8 mouse cellular contexts compared by ENCODE assay signal in the genomic region with DNA sequence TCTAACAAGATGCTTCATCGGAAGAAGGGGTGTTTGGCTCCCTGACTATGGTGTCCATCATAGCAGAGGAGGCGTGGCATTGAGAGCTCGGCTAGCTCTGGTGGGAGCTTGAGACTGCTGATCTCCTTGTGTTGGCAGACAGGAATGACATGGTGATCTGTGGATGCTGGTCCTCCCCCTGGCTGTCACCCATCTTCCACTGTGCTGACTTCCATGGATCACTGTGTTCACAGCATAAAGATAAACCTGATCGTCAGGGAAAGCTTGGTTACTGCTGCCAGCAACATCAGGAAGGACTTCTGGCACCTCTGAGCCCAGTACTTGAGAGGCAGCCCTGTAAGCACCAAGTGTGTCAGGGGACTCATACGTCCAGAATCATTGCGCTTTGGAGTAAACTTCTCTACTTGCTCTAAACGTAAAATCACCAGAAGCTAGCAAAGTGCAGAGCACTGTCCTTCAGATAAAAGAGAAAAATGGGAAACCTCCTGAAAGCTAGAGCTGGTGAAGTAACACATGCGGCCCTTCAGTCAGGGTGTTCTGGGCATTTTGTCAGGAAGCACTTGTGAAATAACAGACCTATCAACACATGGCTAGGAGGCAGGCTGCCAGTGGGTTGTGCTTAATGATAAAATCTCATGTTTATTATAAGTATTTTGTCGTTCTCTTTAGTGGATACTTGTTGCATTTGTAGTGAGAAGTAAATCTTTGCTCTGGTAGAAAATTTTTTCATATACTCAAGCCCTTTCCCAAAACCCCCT. TPM values are rescaled to one million over a fixed set of nuclear protein-coding genes. Genes with fewer than 3 reads are reported as not detected.
DNase-seq lines count a peak whose midpoint lies in the region; TF ChIP-seq lines count a peak whose summit lies in the region.
"Had no signal": no experiment of that assay in that cellular context is flagged by ENCODE, and none has a peak within 500 bp of the region (broad histone marks: within the 10 kb centered on the region; RNA-seq: fewer than 3 reads in every experiment).

No protein-coding gene starts in this region.

- no peak overlapping the region for H3K4me3 ChIP-seq in testis, adult 2 months (ENCODE audit: control insufficient read depth, low read depth, low read length)
- H3K4me3 ChIP-seq: midbrain, embryonic 15.5 days had no signal

- no peak overlapping the region for H3K27ac ChIP-seq in testis, adult 2 months (ENCODE audit: control insufficient read depth, insufficient read depth, low read depth, low read length)
- H3K27ac ChIP-seq: midbrain, embryonic 15.5 days had no signal

- no peaks in the 10 kb centered on the region for H3K4me1 ChIP-seq in testis, adult 2 months (ENCODE audit: control insufficient read depth, insufficient read depth, low read length)
- H3K4me1 ChIP-seq: midbrain, embryonic 15.5 days had no signal

- intact Hi-C loops in left cerebral cortex, postnatal 4 days (cut with DNase I): no loop called here

- H3K36me3 ChIP-seq in testis, adult 2 months (ENCODE audit: control insufficient read depth, insufficient read depth, low read length): peaks cover 6% of the 10 kb centered on the region

- DNase-seq in testis, postnatal 10 days (ENCODE audit: low spot score): no peak
- peak; percentile 37 to 49 for DNase-seq in gastrocnemius, adult 8-10 months (ENCODE audit: low spot score in 2 of 2)
- DNase-seq in layer of hippocampus, adult 18-20 months (ENCODE audit: low spot score in 2 of 2): peak; percentile 53 to 82
- DNase-seq in left cerebral cortex, adult 9 months (ENCODE audit: low spot score in 2 of 2): no peak
- no peak for DNase-seq in left cerebral cortex, postnatal 4 days
- DNase-seq in cerebellum, postnatal 10 days: no peak

- no peak for TF ChIP-seq POLR2A in testis, adult 2 months (IDR thresholded peaks at IDR 0.05; ENCODE audit: control insufficient read depth, low read depth, low read length)

- TF ChIP-seq CTCF in testis, adult 2 months (IDR thresholded peaks at IDR 0.05; ENCODE audit: control insufficient read depth, insufficient read depth, insufficient replicate concordance, low read depth, low read length): peak; percentile 29; the same call in 1 of the 2 replicates

- H3K27me3 ChIP-seq in testis, adult 2 months (ENCODE audit: control insufficient read depth, insufficient read depth, low read length): no peaks in the 10 kb centered on the region
- H3K27me3 ChIP-seq: midbrain, embryonic 15.5 days had no signal

RNA-seq across cellular contexts. Expression of gene Dusp14, which starts 40.6 kb away (rescaled TPM):
- polyA plus RNA-seq in testis, adult 2 months (2012; rRNA removed): 2.4 and 2.5 TPM in 2 replicates
- 1 to 10 TPM; 5.5 to 7.6 (median 6.5) TPM for total RNA-seq in gastrocnemius, adult 8-10 months (2022)
- total RNA-seq in layer of hippocampus, adult 18-20 months (2021): 10 to 100 TPM; 33.5 to 35.0 TPM
- total RNA-seq in left cerebral cortex, postnatal 4 days (2021): 1 to 10 TPM; 6.3 to 7.1 TPM

Comparison
In these comparisons a context has a peak if more than half of its experiments do, and no peak if none do; other contexts are left out.
1. DNase-seq: peak in gastrocnemius, adult 8-10 months (2 of 2) and layer of hippocampus, adult 18-20 months (2 of 2); none in testis, postnatal 10 days (single experiment), left cerebral cortex, adult 9 months (0 of 2), left cerebral cortex, postnatal 4 days (single experiment) and cerebellum, postnatal 10 days (0 of 2).
2. RNA of gene Dusp14, which starts 40.6 kb away (total RNA-seq): 33.5 to 35.0 TPM in layer of hippocampus, adult 18-20 months; 6.3 to 7.1 TPM in left cerebral cortex, postnatal 4 days and 5.5 to 7.6 TPM in gastrocnemius, adult 8-10 months; every median in the first group is over 4 times any median in the second.